Mouse (Mus musculus): ENCODE data around the gene Olfr113. TPM values are rescaled to one million over a fixed set of nuclear protein-coding genes. Genes with fewer than 3 reads are reported as not detected.

Olfr113 gene
- total RNA-seq (2023) = not detected

GRCm38 (mm10) chr17:37577563-37577962, at the start of gene Olfr113:
TSS of gene Olfr113 (minus strand) at chr17:37577663.

GRCm38 (mm10) chr17:37627009-37627408, 49.5 kb upstream of the Olfr113 start, which contains the start of the genes Olfr115 and Olfr116:
TSS of gene Olfr115 (minus strand) at chr17:37627109.
TSS of gene Olfr116 (minus strand) at chr17:37627199.

GRCm38 (mm10) chr17:37592643-37593042, 15.2 kb upstream of the Olfr113 start, which contains the start of gene Olfr114:
TSS of gene Olfr114 (minus strand) at chr17:37592743.

GRCm38 (mm10) chr17:37569351-37569750, 8.1 kb downstream of the Olfr113 start, which contains the start of gene Olfr112:
TSS of gene Olfr112 (minus strand) at chr17:37569451.

Other genes with a start within 250 kb of the Olfr113 start
- not detected for gene Olfr103, start 238.0 kb downstream of the Olfr113 start, total RNA-seq (2023)
- gene Olfr104-ps, start 218.1 kb downstream of the Olfr113 start, total RNA-seq (2023) = not detected
- gene Olfr105-ps, start 198.6 kb downstream of the Olfr113 start, total RNA-seq (2023) = not detected
- gene Olfr106-ps, start 187.3 kb downstream of the Olfr113 start, total RNA-seq (2023) = not detected
- gene Olfr107, start 178.4 kb downstream of the Olfr113 start, total RNA-seq (2023) = not detected
- not detected for gene Olfr108, start 132.2 kb downstream of the Olfr113 start, total RNA-seq (2023)
- not detected for gene Olfr109, start 118.7 kb downstream of the Olfr113 start, total RNA-seq (2023)
- not detected for gene H2-M2, start 94.1 kb downstream of the Olfr113 start, total RNA-seq (2023)
- not detected for gene Olfr110, start 85.2 kb downstream of the Olfr113 start, total RNA-seq (2023)
- not detected for gene Olfr111, start 69.6 kb downstream of the Olfr113 start, total RNA-seq (2023)
- not detected for gene Olfr112, start 8.2 kb downstream of the Olfr113 start, total RNA-seq (2023)
- gene Olfr114, start 15.1 kb upstream of the Olfr113 start, total RNA-seq (2023) = not detected
- not detected for gene Olfr115, start 49.4 kb upstream of the Olfr113 start, total RNA-seq (2023)
- not detected for gene Olfr116, start 49.5 kb upstream of the Olfr113 start, total RNA-seq (2023)
- gene Olfr117, start 86.1 kb upstream of the Olfr113 start, total RNA-seq (2023) = not detected
- not detected for gene Olfr118, start 89.3 kb upstream of the Olfr113 start, total RNA-seq (2023)
- gene Olfr119, start 118.9 kb upstream of the Olfr113 start, total RNA-seq (2023) = not detected
- not detected for gene Olfr120, start 144.1 kb upstream of the Olfr113 start, total RNA-seq (2023)
- gene Olfr121, start 171.2 kb upstream of the Olfr113 start, total RNA-seq (2023) = not detected
- gene Olfr122, start 190.9 kb upstream of the Olfr113 start, total RNA-seq (2023) = not detected
- gene Olfr123, start 215.9 kb upstream of the Olfr113 start, total RNA-seq (2023) = not detected
- not detected for gene Olfr124, start 222.2 kb upstream of the Olfr113 start, total RNA-seq (2023)